ENCODE assay signal across 17 mouse cellular contexts in genomic region chrX:152643201-152643600, GRCm38 (mm10).
DNase-seq lines count a peak whose midpoint lies in the region; ATAC-seq and TF ChIP-seq lines count a peak whose summit lies in the region.
"Had no signal": no experiment of that assay in that cellular context is flagged by ENCODE, and none has a peak within 500 bp of the region (broad histone marks: within the 10 kb centered on the region; RNA-seq: fewer than 3 reads in every experiment).

No protein-coding gene starts in this region.

- DNase-seq in layer of hippocampus, adult 2 months (ENCODE audit: low spot score in 2 of 2) = no peak
- no peak for DNase-seq in layer of hippocampus, postnatal 14 days (ENCODE audit: low spot score in 2 of 2)
- peak; percentile 18 for DNase-seq in hindbrain, postnatal 0 days (ENCODE audit: low spot score)
- DNase-seq in right cerebral cortex, adult 18-20 months = no peak
- no peak for DNase-seq in embryo, embryonic 9.5 days (ENCODE audit: extremely low spot score)
- DNase-seq: adrenal gland, postnatal 25 days; cerebellum, adult 9-11 months; gastrocnemius, postnatal 10 days; heart, adult 2 months; kidney, postnatal 4 days; lung, adult 18-20 months; lung, postnatal 36 days had no signal

- no peaks in the 10 kb centered on the region for H3K27me3 ChIP-seq in forebrain, embryonic 16.5 days (replicated peaks; ENCODE audit: control insufficient read depth, insufficient read depth, low read length)
- no peaks in the 10 kb centered on the region; the same call in 1 of the 2 replicates for H3K27me3 ChIP-seq in hindbrain, postnatal 0 days (ENCODE audit: insufficient read depth, low read length)
- H3K27me3 ChIP-seq: embryonic facial prominence, embryonic 15.5 days had no signal

- H3K4me3 ChIP-seq in layer of hippocampus, adult 2 months = peak overlapping the region; percentile 54
- H3K4me3 ChIP-seq in forebrain, embryonic 16.5 days (replicated peaks; ENCODE audit: low read length) = peak overlapping the region; percentile 37
- H3K4me3 ChIP-seq in hindbrain, postnatal 0 days (ENCODE audit: low read length) = peak overlapping the region; percentile 35
- no peak overlapping the region for H3K4me3 ChIP-seq in olfactory bulb, adult 2 months (ENCODE audit: insufficient read depth, low read depth, low read length)
- H3K4me3 ChIP-seq: embryonic facial prominence, embryonic 15.5 days; heart, adult 2 months had no signal

- ATAC-seq in forebrain, embryonic 16.5 days = peak; percentile 70; the same call in 1 of the 2 replicates
- peak; percentile 47; the same call in 1 of the 2 replicates for ATAC-seq in hindbrain, postnatal 0 days
- ATAC-seq: activated CD4-positive, CD25-positive, alpha-beta regulatory T cell, adult 4 months; Patski had no signal

- no peaks in the 10 kb centered on the region for H3K9me3 ChIP-seq in forebrain, embryonic 16.5 days (ENCODE audit: control insufficient read depth, low read length)
- H3K9me3 ChIP-seq in hindbrain, postnatal 0 days (ENCODE audit: low read length) = no peaks in the 10 kb centered on the region
- H3K9me3 ChIP-seq: embryonic facial prominence, embryonic 15.5 days had no signal

- peak overlapping the region; percentile 16; the same call in 1 of the 2 replicates for H3K4me2 ChIP-seq in forebrain, embryonic 16.5 days (ENCODE audit: low read length)
- H3K4me2 ChIP-seq in hindbrain, postnatal 0 days (ENCODE audit: low read depth, low read length) = peak overlapping the region; percentile 40
- H3K4me2 ChIP-seq: embryonic facial prominence, embryonic 15.5 days had no signal

- peak overlapping the region; percentile 88 for H3K27ac ChIP-seq in layer of hippocampus, adult 2 months
- H3K27ac ChIP-seq in forebrain, embryonic 16.5 days (ENCODE audit: low read length) = no peak overlapping the region; the same call in 1 of the 2 replicates
- H3K27ac ChIP-seq in hindbrain, postnatal 0 days = peak overlapping the region; percentile 75; the same call in 1 of the 2 replicates
- peak overlapping the region; percentile 90 for H3K27ac ChIP-seq in olfactory bulb, adult 2 months (ENCODE audit: insufficient read depth, low read depth, low read length)
- H3K27ac ChIP-seq: embryonic facial prominence, embryonic 15.5 days; heart, adult 2 months had no signal

- H3K4me1 ChIP-seq in forebrain, embryonic 16.5 days (replicated peaks; ENCODE audit: control insufficient read depth, insufficient read depth, low read length) = 0 out of 2 replicates have a peak, but pooled peaks cover 2% of the 10 kb centered on the region
- no peaks in the 10 kb centered on the region for H3K4me1 ChIP-seq in hindbrain, postnatal 0 days (ENCODE audit: insufficient read depth, low read length)
- peaks cover 2% of the 10 kb centered on the region; the same call in 1 of the 2 replicates for H3K4me1 ChIP-seq in olfactory bulb, adult 2 months (ENCODE audit: control insufficient read depth, insufficient read depth, low read length)
- H3K4me1 ChIP-seq: embryonic facial prominence, embryonic 15.5 days had no signal

- no peak for TF ChIP-seq CTCF in layer of hippocampus, adult 2 months (conservative IDR thresholded peaks at IDR 0.05)
- TF ChIP-seq CTCF in hindbrain, postnatal 0 days (IDR thresholded peaks at IDR 0.05; ENCODE audit: low read depth) = no peak
- TF ChIP-seq CTCF in olfactory bulb, adult 2 months (IDR thresholded peaks at IDR 0.05; ENCODE audit: insufficient read depth, low read depth, low read length) = no peak

- H3K9ac ChIP-seq in forebrain, embryonic 16.5 days (replicated peaks; ENCODE audit: low read depth, low read length) = no peak overlapping the region
- peak overlapping the region; percentile 43; the same call in 1 of the 2 replicates for H3K9ac ChIP-seq in hindbrain, postnatal 0 days (replicated peaks; ENCODE audit: low read length)
- H3K9ac ChIP-seq: embryonic facial prominence, embryonic 15.5 days had no signal

- TF ChIP-seq POLR2A in olfactory bulb, adult 2 months (IDR thresholded peaks at IDR 0.05; ENCODE audit: insufficient read depth, low read depth, low read length) = no peak

- H3K36me3 ChIP-seq in forebrain, embryonic 16.5 days (ENCODE audit: control insufficient read depth, insufficient read depth) = no peaks in the 10 kb centered on the region
- H3K36me3 ChIP-seq in hindbrain, postnatal 0 days (ENCODE audit: insufficient read depth, low read length) = no peaks in the 10 kb centered on the region
- H3K36me3 ChIP-seq: embryonic facial prominence, embryonic 15.5 days had no signal
